Mouse (Mus musculus): ENCODE measurements around the gene Ppif.

DNA sequence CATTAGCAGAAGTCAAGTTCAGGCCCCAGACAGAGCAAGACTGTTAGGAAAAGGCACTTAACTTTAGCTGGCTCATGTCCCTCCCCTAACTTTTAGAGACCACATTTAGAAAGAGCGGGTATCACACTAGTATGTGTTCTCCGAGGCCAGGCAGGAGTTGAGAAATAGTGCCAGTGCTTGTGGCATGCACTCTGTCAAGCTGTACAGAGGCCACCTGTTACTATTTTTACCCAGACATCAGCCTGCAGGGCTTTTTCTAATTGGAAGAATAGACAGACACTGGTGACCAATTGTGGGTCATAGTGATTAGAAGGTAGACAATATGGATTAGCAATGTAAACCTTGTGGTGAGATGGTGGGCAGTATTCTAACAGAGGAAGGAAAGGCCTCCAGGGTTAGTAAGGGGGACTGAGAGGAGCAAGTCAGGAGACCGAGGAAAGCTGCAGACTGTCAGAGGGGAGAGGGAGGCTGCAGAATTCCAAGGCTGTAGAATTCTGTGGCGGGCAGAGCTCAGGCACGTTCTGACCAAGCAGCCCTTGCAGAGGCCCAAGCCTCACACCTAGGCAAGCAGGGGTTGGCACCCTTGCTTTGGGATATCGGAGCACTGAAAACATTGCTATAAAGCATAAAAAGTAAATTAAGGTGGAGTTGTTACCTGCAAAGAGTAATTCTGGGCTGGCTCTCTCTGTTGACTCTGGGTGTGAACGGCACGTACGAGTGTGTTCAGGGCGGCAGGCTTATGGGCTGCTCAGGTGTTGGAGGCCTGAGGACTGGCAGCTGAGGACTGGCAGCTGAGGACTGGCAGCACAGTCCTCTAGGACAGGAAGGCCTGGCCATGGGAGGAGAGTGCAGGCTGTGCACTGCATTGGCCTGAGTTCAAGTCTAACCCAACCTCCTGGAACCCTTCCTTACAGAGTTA lies 6.7 kb upstream of the Ppif start:
- TF ChIP-seq POLR2A (IDR thresholded peaks at IDR 0.05; ENCODE audit: borderline replicate concordance, extremely low read depth, low read depth, low read length): no peak
- no peak for TF ChIP-seq CTCF (IDR thresholded peaks at IDR 0.05; ENCODE audit: insufficient read depth, low read length)
